Mouse (Mus musculus) cortical plate, adult 2 months (tissue): ENCODE data around the gene AU022252.

Source experiments
- CTCF ChIP-seq: fragments of 200-500 bp; IDR thresholded peaks from 2 replicates; pipeline ENCODE4 v1.5.1; 2011; ENCODE audit warnings: mild to moderate bottlenecking, control low read depth, low read length; ENCODE audit not compliant: insufficient read depth; ENCODE audit errors: extremely low read depth
- POLR2A ChIP-seq: fragments of 200-500 bp; IDR thresholded peaks from 2 replicates; pipeline ENCODE4 v1.6.1; 2011; ENCODE audit warnings: mild to moderate bottlenecking, low read length, control low read depth; ENCODE audit not compliant: insufficient read depth; ENCODE audit errors: extremely low read depth

DNA sequence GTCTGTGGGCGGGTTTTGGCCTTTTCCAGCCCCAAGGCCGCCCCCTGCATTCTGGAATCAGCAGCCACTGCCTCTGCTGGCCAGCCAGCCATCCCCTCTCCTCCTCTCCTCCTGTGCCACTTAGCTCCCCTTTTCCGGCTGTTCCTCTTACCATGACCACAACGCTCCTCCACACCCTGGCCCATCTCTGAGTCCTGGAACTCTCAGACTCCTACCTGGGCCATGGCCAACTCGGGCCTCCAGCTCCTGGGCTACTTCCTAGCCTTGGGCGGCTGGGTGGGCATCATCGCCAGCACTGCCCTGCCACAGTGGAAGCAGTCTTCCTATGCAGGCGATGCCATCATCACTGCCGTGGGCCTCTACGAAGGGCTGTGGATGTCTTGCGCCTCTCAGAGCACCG is 22.8 kb upstream of the AU022252 start, which contains the start of gene Cldn19:
- TF ChIP-seq CTCF, result no peak
- no peak for TF ChIP-seq POLR2A
